Mouse (Mus musculus): ENCODE measurements around the gene Ssbp3. TPM values are rescaled to one million over a fixed set of nuclear protein-coding genes. Genes with fewer than 3 reads are reported as not detected.
A peak's percentile ranks its signal among the peaks of the same experiment; 100 is the strongest.

Gene Ssbp3
- polyA plus RNA-seq, 1 experiment from 2014 or later, result 90.4 TPM

DNA sequence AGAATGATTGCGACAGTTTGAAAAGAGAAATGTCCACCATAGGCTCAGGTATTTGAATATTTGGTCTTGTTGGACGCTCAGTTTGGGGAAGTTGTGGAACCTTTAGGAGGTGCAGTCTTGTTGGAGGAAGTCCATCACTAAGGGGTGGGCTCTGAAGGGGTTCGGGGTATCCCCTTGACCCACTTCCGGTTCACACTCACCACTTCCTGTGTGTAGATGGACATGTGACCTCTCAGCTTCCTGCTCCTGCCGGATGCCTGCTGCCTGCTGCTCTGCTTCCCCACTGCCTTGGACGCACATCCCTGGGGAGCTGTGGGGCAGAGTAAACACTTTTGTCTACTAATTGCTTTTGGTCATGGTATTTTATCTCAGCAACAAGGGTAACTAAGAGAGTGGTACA lies 29.4 kb upstream of the Ssbp3 start:
- Histone ChIP-seq H3K4me1 (no peaks in the 10 kb centered on the region), H3K4me2 (no peak overlapping the region), H3K27me3 (no peaks in the 10 kb centered on the region), H3K9me3 (no peaks in the 10 kb centered on the region), H3K27ac (no peak overlapping the region), H3K4me3 (no peak overlapping the region), H3K36me3 (no peaks in the 10 kb centered on the region), H3K9ac (no peak overlapping the region)
- WGBS, result 69% methylated on average over 6 of the region's 6 CpGs
- no peak for ATAC-seq (ENCODE audit: borderline replicate concordance, extremely low read depth, low FRiP score, low TSS enrichment)

DNA sequence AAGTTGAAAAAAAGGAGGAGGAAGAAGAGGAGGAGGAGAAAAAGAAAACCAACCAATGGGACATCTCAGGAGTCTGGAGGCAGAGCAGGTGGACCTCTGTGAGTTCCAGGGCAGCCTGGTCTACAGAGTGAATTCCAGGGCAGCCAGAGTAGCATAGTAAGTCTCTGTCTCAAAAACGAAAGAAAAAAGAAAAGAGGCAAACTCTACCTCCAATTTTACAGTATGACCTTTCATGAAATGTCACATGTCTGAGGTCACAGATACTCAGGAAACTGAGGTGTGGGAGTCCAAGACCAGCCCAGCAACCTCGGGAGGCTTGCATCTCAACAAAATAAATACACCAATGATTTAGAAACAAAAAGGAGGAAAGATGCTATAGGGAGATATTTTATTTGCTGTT lies 27.4 kb upstream of the Ssbp3 start:
- ATAC-seq (ENCODE audit: borderline replicate concordance, extremely low read depth, low FRiP score, low TSS enrichment), result no peak
- Histone ChIP-seq H3K9me3 (no peaks in the 10 kb centered on the region), H3K9ac (no peak overlapping the region), H3K4me1 (no peaks in the 10 kb centered on the region), H3K4me2 (no peak overlapping the region), H3K36me3 (no peaks in the 10 kb centered on the region), H3K27me3 (no peaks in the 10 kb centered on the region), H3K4me3 (no peak overlapping the region), H3K27ac (no peak overlapping the region)
- 54% methylated on average over 2 of the region's 2 CpGs for WGBS

DNA sequence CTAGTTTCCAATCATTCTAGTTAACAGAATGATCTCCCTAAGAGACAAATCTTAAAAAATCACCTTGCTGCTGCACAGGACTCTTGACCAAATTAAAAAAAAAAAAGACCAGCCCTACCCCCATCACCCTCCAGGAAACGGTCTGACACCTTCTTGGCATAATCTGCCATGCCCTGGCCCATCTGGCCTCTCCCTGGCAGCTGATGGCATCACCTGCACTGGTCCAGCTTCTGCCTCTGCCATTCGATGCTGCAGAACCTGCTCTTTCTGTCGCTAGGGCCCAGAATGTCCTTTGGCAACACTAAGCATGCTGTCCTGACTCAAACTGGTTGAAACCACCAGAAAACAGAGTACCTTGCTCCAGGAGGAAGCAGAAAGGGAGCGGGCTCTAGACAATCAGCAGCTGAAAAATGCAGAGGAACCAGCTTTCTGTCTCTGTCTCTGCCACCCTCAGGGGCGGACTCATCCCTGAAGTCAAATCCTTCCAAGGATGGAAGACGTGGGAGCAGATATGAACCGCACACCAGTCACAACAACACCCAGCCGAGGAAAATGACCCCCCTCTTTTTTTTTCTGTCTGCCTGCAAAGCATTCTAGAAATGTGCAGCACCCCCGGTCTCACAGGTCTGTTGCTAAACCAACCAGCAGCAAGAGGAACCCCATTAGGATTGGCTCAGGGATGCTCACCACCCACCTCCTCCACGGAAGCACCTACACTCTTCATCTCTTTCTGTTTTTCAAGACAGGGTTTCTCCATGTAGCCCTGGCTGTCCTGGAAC lies 24.0 kb upstream of the Ssbp3 start:
- Histone ChIP-seq H3K4me1 (no peaks in the 10 kb centered on the region), H3K4me2 (no peak overlapping the region), H3K9me3 (no peaks in the 10 kb centered on the region), H3K27ac (no peak overlapping the region), H3K27me3 (no peaks in the 10 kb centered on the region), H3K36me3 (no peaks in the 10 kb centered on the region), H3K9ac (no peak overlapping the region), H3K4me3 (no peak overlapping the region)
- 58% methylated on average over 10 of the region's 10 CpGs for WGBS
- ATAC-seq (ENCODE audit: borderline replicate concordance, extremely low read depth, low FRiP score, low TSS enrichment), result no peak

DNA sequence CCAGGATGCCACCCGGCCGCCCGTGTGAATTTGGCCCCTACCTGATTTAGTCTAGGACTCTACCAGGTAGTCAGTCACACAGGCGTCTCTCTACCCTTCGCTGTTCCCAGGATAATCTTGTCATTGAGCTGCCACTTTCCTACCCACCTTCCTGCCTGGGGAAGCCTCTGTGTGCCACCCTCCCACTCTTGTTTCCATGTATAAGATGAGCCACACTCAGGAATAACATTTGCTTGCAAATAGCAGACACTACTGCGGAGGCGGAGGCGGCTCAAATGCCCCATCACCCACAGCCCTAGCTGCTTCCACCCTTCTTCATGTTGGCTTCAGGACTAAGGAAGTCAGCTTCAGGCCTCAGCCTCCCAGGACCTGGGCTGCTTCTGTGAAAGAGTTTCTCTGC lies 14.4 kb upstream of the Ssbp3 start:
- Histone ChIP-seq H3K27me3 (0 out of 2 replicates have a peak, but pooled peaks cover 7% of the 10 kb centered on the region), H3K4me1 (no peaks in the 10 kb centered on the region), H3K9me3 (no peaks in the 10 kb centered on the region), H3K9ac (no peak overlapping the region), H3K27ac (no peak overlapping the region), H3K4me2 (no peak overlapping the region), H3K36me3 (no peaks in the 10 kb centered on the region), H3K4me3 (no peak overlapping the region)
- WGBS, result 75% methylated on average over 8 of the region's 8 CpGs
- no peak for ATAC-seq (ENCODE audit: borderline replicate concordance, extremely low read depth, low FRiP score, low TSS enrichment)

DNA sequence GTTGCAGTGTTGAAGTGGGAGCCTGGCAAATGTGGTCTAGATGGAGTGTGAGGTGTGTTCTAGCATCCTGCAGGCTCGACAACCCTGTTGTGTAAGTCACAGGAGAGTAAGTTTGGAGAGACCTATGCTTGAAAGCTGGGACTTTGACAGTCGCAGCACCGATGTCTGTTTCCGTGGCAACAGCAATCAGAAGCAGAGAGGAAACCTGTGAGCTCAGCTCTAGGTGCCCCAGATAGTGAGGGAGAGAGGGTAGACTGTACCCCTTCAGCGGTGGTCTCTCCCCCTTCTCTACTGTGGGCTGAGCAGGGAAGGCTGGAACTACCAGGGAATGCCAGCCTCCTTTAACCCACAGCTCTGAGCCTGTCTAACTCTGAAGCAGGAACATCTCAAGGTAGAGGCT lies 11.6 kb upstream of the Ssbp3 start:
- no peak overlapping the region for H3K9ac ChIP-seq
- H3K27me3 ChIP-seq, result 0 out of 2 replicates have a peak, but pooled peaks cover 7% of the 10 kb centered on the region
- no peaks in the 10 kb centered on the region for H3K9me3 ChIP-seq
- H3K27ac ChIP-seq, result no peak overlapping the region
- H3K4me3 ChIP-seq, result no peak overlapping the region
- no peak for ATAC-seq (ENCODE audit: borderline replicate concordance, extremely low read depth, low FRiP score, low TSS enrichment)
- H3K4me1 ChIP-seq, result no peaks in the 10 kb centered on the region
- 53% methylated on average over 5 of the region's 5 CpGs for WGBS
- H3K36me3 ChIP-seq, result no peaks in the 10 kb centered on the region
- H3K4me2 ChIP-seq, result no peak overlapping the region

DNA sequence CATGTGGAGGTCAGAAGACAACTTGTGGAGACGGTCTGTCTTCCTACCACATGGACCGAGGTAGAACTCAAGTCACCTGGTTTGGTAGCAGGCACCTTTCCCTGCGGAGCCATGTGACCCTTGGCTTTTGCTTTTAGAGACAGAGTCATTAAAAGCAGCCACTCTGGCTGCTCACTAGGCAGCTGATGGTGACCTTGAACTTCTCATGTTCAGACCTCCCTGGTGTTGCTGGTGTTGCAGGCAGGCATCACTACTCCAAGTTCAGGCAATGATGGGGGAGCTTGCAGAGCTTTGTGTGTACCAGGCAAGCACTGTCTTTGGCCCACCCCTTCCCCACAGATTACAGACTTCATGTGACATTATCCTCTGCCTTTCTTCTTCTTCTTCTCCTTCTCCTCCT lies 11.0 kb upstream of the Ssbp3 start:
- Histone ChIP-seq H3K4me1 (no peaks in the 10 kb centered on the region), H3K27me3 (0 out of 2 replicates have a peak, but pooled peaks cover 7% of the 10 kb centered on the region), H3K36me3 (no peaks in the 10 kb centered on the region), H3K9ac (no peak overlapping the region), H3K9me3 (no peaks in the 10 kb centered on the region), H3K4me2 (no peak overlapping the region), H3K4me3 (no peak overlapping the region), H3K27ac (no peak overlapping the region)
- ATAC-seq (ENCODE audit: borderline replicate concordance, extremely low read depth, low FRiP score, low TSS enrichment), result no peak
- WGBS, result 77% methylated on average over 3 of the region's 3 CpGs

DNA sequence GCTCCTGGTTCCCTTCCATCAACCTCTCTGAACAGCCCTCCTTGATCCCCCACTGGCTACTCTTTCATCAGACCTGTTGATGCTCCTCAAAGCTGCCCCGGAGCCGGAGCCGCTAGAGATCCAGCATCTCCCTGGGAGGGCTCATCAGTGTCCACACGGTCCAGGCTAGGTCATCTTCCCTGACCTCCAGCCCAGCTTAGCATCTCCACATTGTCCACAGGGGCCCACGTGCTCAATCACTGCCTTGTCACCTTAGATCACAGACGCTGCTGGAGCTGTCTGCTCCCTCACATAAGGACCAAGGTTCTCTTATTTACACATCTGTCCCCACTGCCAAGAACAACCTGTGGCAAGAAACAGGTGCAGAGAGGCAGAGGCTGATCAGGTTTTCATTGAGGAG lies 9.8 kb upstream of the Ssbp3 start:
- WGBS, result 22% methylated on average over 6 of the region's 6 CpGs
- no peak overlapping the region for H3K27ac ChIP-seq

DNA sequence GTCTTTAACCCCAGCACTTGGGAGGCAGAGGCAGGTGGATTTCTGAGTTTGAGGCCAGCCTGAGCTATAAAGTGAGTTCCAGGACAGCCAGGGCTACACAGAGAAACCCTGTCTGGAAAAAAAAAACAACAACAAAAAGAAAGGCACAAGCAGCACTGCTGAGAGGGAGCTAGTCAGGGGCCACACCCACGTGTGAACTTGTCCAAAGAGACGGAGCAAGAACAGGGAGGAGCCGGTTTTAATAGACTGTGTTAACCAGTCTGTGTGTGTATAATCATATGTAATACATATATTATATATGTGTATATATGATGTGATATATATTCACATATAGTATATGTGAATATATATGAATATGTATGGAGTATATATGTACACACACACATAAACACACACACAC lies 8.9 kb upstream of the Ssbp3 start:
- H3K9me3 ChIP-seq, result no peaks in the 10 kb centered on the region
- H3K4me1 ChIP-seq, result peaks cover 5% of the 10 kb centered on the region; the same call in 1 of the 2 replicates
- H3K4me3 ChIP-seq, result no peak overlapping the region
- H3K27me3 ChIP-seq, result 0 out of 2 replicates have a peak, but pooled peaks cover 7% of the 10 kb centered on the region
- ATAC-seq (ENCODE audit: borderline replicate concordance, extremely low read depth, low FRiP score, low TSS enrichment), result no peak
- H3K4me2 ChIP-seq, result no peak overlapping the region
- WGBS, result 70% methylated on average over 3 of the region's 3 CpGs
- no peak overlapping the region for H3K27ac ChIP-seq
- H3K36me3 ChIP-seq, result no peaks in the 10 kb centered on the region
- no peak overlapping the region for H3K9ac ChIP-seq

More for the DNA sequence above, 9.8 kb upstream of the Ssbp3 start:
- Histone ChIP-seq H3K4me1 (peaks cover 5% of the 10 kb centered on the region; the same call in 1 of the 2 replicates), H3K36me3 (no peaks in the 10 kb centered on the region), H3K9me3 (no peaks in the 10 kb centered on the region), H3K9ac (no peak overlapping the region), H3K27me3 (0 out of 2 replicates have a peak, but pooled peaks cover 7% of the 10 kb centered on the region), H3K4me2 (no peak overlapping the region), H3K4me3 (no peak overlapping the region)
- ATAC-seq (ENCODE audit: borderline replicate concordance, extremely low read depth, low FRiP score, low TSS enrichment), result no peak; the same call in 1 of the 2 replicates

DNA sequence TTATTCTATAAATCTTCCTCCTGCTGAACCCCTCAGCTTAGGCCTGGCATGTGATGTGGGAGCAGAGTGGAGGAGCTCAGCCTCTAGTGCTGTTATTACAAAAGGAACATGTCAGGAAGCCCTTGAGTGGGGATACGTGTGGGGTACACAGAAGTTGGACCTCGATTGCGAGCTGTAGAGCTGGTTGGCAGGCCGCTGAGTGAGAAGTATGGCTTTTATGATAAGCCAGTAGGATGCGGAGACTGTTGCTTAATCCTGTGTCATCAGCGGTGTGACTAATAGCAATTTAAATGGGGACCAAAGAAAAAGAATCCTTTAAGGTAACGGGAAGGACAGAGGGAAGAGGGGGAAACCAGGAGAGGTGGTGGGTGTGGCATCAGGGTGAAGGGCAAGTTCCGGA lies 8.3 kb upstream of the Ssbp3 start:
- Histone ChIP-seq H3K4me2 (no peak overlapping the region), H3K9ac (no peak overlapping the region), H3K36me3 (no peaks in the 10 kb centered on the region), H3K27me3 (0 out of 2 replicates have a peak, but pooled peaks cover 7% of the 10 kb centered on the region), H3K9me3 (no peaks in the 10 kb centered on the region), H3K4me3 (no peak overlapping the region), H3K27ac (no peak overlapping the region), H3K4me1 (peaks cover 10% of the 10 kb centered on the region)
- no peak for ATAC-seq (ENCODE audit: borderline replicate concordance, extremely low read depth, low FRiP score, low TSS enrichment)
- WGBS, result 38% methylated on average over 8 of the region's 8 CpGs

DNA sequence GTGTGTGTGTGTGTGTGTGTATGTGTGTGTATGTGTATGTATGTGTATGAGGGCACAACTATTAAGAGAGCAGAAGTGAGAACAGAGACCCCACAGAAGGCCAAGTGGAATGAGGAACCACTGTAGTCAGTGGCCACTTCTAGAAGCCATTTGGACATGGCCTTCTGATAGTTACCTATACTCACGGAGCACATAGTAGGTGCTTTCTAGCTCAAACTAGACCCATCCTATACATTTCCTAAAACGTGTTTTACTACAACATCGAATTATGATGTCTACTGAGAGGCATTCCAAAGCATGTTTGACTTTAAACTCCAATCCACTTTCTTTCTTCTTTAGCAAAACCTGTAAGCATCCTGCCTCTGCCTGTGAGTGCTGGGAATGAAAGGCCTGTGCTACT lies 4.6 kb upstream of the Ssbp3 start:
- Histone ChIP-seq H3K9ac (no peak overlapping the region), H3K4me3 (no peak overlapping the region), H3K4me2 (no peak overlapping the region), H3K36me3 (no peaks in the 10 kb centered on the region), H3K9me3 (no peaks in the 10 kb centered on the region), H3K4me1 (peaks cover 39% of the 10 kb centered on the region), H3K27me3 (no peaks in the 10 kb centered on the region), H3K27ac (no peak overlapping the region)
- no peak for ATAC-seq (ENCODE audit: borderline replicate concordance, extremely low read depth, low FRiP score, low TSS enrichment)
- WGBS, result 82% methylated on average over 3 of the region's 3 CpGs

DNA sequence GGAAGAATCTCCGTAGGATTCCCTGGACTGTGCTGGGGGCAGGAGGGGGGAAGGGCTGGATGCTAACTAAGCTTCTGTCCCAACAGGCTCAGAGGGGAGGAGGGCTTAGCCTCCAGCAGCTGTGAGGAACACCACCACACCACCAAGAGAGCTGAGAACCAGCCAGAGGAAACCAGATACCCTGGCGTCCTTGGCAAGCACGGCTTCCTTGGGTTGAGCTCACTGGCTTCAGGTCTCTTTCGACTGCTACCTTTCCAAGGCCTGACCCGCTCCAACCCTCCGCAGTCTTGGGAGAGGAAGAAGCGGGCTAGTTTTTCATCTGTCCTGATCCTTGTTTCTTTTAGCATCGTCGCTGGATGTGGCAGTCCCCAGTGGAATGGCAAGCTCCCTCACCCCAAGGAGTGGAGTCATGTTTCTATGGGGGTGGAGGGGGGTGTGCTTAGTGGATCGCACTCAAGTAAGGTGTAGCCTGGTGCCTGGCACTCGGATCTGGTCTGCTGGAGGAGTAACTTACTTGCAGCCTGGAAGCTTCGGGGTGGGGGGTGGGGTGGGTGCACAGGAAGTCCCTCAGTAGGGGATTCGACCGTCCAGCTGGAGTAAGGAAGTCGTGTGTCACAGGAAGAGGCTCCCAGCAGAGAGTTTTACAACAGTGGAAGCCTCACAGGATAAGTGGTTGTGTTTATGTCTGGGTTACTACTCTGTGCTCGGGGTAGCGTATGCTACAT lies 2.6 kb upstream of the Ssbp3 start:
- H3K27ac ChIP-seq, result peak overlapping the region; percentile 99
- H3K36me3 ChIP-seq, result no peaks in the 10 kb centered on the region
- peak; percentile 20 for ATAC-seq (ENCODE audit: borderline replicate concordance, extremely low read depth, low FRiP score, low TSS enrichment)
- H3K9me3 ChIP-seq, result no peaks in the 10 kb centered on the region
- WGBS, result 4% methylated on average over 17 of the region's 17 CpGs
- H3K4me1 ChIP-seq, result peaks cover 44% of the 10 kb centered on the region
- H3K4me3 ChIP-seq, result peak overlapping the region; percentile 1; the same call in 1 of the 2 replicates
- H3K9ac ChIP-seq, result peak overlapping the region; percentile 29; the same call in 1 of the 2 replicates
- H3K4me2 ChIP-seq, result peak overlapping the region; percentile 88
- H3K27me3 ChIP-seq, result no peaks in the 10 kb centered on the region

DNA sequence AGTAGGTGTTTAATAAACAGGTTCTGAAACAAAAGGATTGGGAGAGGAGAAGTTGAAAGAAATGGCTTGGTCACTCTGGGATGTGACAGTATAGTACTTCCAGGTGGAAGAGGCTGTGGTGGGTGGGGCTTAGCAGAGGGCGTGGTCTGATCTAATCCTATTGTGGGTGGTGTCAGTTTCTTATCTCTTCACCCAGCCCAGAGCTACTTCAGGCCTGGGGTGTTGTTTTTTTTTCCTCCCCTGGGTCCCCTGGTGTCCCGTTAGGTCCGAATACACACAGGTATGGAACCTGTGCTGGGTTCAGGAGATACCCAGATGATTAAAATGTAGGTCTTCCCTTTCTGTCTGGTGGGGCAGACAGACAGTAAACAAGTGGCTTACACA lies 2.1 kb upstream of the Ssbp3 start:
- Histone ChIP-seq H3K36me3 (no peaks in the 10 kb centered on the region), H3K4me2 (peak overlapping the region; percentile 88), H3K9me3 (no peaks in the 10 kb centered on the region), H3K27ac (peak overlapping the region; percentile 99), H3K9ac (no peak overlapping the region), H3K27me3 (no peaks in the 10 kb centered on the region), H3K4me3 (peak overlapping the region; percentile 1; the same call in 1 of the 2 replicates), H3K4me1 (peaks cover 49% of the 10 kb centered on the region)
- ATAC-seq (ENCODE audit: borderline replicate concordance, extremely low read depth, low FRiP score, low TSS enrichment), result 0 out of 2 replicates have a peak, but pooled peaks have one; percentile 11
- WGBS, result 15% methylated on average over 3 of the region's 3 CpGs
